Mouse (Mus musculus) gastrocnemius, postnatal 10 days (tissue): ENCODE data around the gene Vmn1r43. TPM values are rescaled to one million over a fixed set of nuclear protein-coding genes. Genes with fewer than 3 reads are reported as not detected.
"Not testable (repeated sequence)": the region's sequence is repeated elsewhere in the genome, so short reads cannot be mapped to it uniquely, and the experiment has no call there.

Experiments
- DNase-seq: peaks from one replicate; pipeline ENCODE4 v3.0.0; 2021; ENCODE audit warnings: mixed read lengths
- long read RNA-seq, 2 experiments: library from polyadenylated mRNA; stranded (forward); transcript quantifications; one replicate each; pipeline ENCODE4 v2.0.0; 2021
- total RNA-seq, 2 experiments: library from RNA; stranded (reverse); gene quantifications; 2 replicates each; pipeline ENCODE4 v1.2.3; 2021

The Vmn1r43 gene
- not detected for total RNA-seq
- long read RNA-seq, experiment 1: 0 reads
- long read RNA-seq, experiment 2: 0 reads

GRCm38 (mm10) chr6:89876313-89876712 lies at the start of gene Vmn1r43, which contains the start of gene Vmn1r42:
Gene Vmn1r43 (minus strand): TSS chr6:89876413.
Gene Vmn1r42 (minus strand): TSS chr6:89876413.
- DNase-seq: not testable (repeated sequence)

GRCm38 (mm10) chr6:89883812-89884211 lies 7.6 kb upstream of the Vmn1r43 start:
- no peak for DNase-seq

GRCm38 (mm10) chr6:89883360-89883759 lies 7.1 kb upstream of the Vmn1r43 start, which contains the start of gene Vmn1r44:
Gene Vmn1r44 (plus strand): TSS chr6:89883660.
- no peak for DNase-seq

- no peak for DNase-seq
Observed at GRCm38 (mm10) chr6:89880867-89881266, 4.7 kb upstream of the Vmn1r43 start.

GRCm38 (mm10) chr6:89876963-89877362 lies 750 bp upstream of the Vmn1r43 start:
- DNase-seq: no peak

GRCm38 (mm10) chr6:89867976-89868375 lies 8.2 kb downstream of the Vmn1r43 start:
- no peak for DNase-seq

- DNase-seq: no peak
Observed at GRCm38 (mm10) chr6:89867276-89867675, 8.9 kb downstream of the Vmn1r43 start.

GRCm38 (mm10) chr6:89863792-89864191 lies 12.4 kb downstream of the Vmn1r43 start:
- no peak for DNase-seq

GRCm38 (mm10) chr6:89859839-89860238 lies 16.4 kb downstream of the Vmn1r43 start:
- no peak for DNase-seq

GRCm38 (mm10) chr6:89857552-89857951 lies 18.7 kb downstream of the Vmn1r43 start:
- no peak for DNase-seq

Other genes with a start within 250 kb of the Vmn1r43 start
- gene Txnrd3, start 232.4 kb downstream of the Vmn1r43 start, total RNA-seq: 1 to 10 TPM; 9.1 TPM
- not detected for gene Vmn1r40, start 168.9 kb downstream of the Vmn1r43 start, total RNA-seq
- not detected for gene Vmn1r41, start 135.6 kb downstream of the Vmn1r43 start, total RNA-seq
- not detected for gene Vmn1r42, start within 50 bp of the Vmn1r43 start, total RNA-seq
- gene Vmn1r44, start 7.2 kb upstream of the Vmn1r43 start, total RNA-seq: not detected
- not detected for gene Vmn1r45, start 64.2 kb upstream of the Vmn1r43 start, total RNA-seq
- gene Vmn1r46, start 92.9 kb upstream of the Vmn1r43 start, total RNA-seq: not detected
- gene Vmn1r47, start 139.7 kb upstream of the Vmn1r43 start, total RNA-seq: not detected
- not detected for gene Vmn1r48, start 160.4 kb upstream of the Vmn1r43 start, total RNA-seq
- not detected for gene Vmn1r49, start 202.1 kb upstream of the Vmn1r43 start, total RNA-seq
- not detected for gene Vmn1r50, start 225.0 kb upstream of the Vmn1r43 start, total RNA-seq
- not detected for gene Vmn1r51, start 246.2 kb upstream of the Vmn1r43 start, total RNA-seq